Mouse (Mus musculus): ENCODE data around the gene Tmem171. TPM values are rescaled to one million over a fixed set of nuclear protein-coding genes. Genes with fewer than 3 reads are reported as not detected.

Gene Tmem171
- total RNA-seq, 2 experiments from 2014 or later = 0.40 TPM; not detected in 1

DNA sequence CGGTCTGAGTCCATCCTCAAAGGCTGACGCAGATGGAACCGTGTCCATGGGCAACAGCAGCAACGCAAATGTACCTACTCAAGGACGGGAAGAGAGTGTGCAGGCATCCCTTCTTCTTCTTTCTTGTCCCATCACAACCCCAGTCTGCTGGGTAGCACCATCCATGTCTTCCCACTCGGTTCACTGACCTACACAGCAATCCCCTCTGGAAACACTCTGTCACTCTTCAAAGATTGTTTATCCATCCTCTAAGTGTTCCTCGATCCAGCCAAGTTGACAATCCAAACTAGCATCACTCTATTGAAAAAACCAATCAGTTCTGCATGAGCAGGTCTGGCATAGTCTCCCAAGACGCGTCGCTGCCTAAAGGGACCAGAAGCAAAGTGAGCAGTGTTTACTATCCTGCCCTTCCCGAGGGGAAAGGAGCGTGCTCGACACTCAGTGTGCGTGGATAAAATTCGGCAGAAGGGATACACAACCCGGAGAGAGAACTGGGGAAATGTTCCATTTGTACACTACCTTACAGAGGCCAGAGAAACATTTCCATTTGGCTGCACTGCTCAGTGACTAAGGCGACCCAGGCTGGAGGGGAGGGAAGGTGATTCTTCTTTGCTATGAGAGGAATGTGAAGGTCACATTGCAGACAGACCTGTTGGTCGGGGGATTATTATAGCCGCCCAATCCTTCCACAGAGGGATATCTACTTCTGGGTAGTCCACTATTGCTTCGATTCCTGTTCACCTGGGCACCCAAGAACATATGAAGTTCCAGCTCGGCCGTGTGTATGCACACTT, 46.7 kb downstream of the Tmem171 start:
- DNase-seq = no peak

DNA sequence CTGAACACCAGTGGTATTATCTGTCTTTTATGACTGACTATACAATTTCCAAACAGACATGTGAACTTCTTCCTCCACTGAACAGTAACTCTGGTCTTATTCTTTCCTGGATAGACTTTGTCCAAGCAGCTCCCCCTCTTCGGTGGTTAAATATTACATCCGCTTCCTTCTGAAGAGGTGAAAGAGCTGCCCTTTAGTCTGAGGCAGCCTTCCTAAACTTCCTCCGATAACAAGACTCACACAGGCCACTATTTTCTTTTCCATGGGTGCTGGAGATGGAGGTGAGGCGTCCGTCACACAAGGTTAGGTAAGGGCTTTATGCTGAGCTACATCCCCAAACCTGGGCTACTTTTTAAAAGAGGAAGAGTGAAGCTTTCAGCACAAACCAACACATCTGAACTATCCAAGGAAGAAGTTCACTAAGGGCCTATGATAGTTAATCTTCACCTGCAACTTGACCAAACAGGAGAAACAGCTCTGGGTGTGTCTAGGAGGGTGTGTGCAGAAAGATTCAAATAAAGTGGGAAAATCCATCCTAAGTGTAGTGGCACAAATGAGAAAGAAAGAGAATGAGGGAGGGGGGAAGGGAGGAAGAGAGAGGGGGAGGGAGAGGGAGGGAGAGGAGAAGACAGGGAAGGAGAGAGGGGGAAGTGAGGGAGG, 56.0 kb downstream of the Tmem171 start:
- DNase-seq = no peak

DNA sequence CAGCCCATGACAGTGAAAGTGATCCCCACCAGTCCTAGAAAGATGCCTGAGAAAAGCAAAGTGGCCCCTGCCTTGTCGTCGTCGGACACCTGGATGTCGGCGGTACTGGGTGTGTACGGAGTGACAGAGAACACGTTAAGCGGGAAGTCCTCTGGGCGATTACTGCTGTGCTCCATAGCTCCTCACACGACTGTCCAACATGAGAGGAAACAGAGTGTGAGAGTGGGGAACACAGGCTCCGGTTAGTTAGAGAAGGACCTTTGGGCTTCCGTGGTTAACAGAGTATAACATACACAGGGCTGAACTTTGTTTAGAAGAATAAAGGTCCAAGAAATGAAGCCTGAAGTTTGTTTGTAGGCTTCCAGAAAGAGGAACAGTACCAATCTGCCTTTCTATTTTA, 57.5 kb downstream of the Tmem171 start, which contains the start of gene Tmem174:
Tmem174 (minus strand) TSS at position 266 of the 400 bp plus-strand sequence.
- DNase-seq = no peak

DNA sequence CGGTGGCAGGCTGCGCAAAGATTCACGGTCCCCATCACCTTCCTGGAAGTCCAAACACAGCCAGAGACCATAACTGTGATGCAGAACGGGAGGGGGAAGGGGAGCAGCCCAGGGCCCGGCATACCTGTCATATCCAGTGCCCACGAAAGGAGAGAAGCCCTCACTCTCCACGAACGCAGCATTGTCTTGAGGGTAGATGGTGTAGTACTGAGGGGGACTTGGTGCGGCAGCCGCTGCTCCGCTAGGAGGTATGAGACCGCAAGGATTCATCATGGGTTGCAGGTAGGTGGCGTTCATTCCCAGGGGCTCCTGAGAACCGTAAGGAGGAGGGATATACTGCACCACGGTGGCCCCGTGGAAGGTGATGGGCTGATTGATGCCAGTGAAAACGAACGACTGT, 58.1 kb downstream of the Tmem171 start:
- no peak for DNase-seq

Other genes with a start within 250 kb of the Tmem171 start
- under 1 TPM in 1 of 2 experiments, not detected in 1; 0.79 TPM for gene Gm10320, start 202.8 kb downstream of the Tmem171 start, total RNA-seq (2021)
- gene Tmem174, start 57.4 kb downstream of the Tmem171 start, total RNA-seq (2021) = not detected
- 10 to 100 TPM; 47.1 to 51.0 TPM for gene Fcho2, start 120.6 kb upstream of the Tmem171 start, total RNA-seq (2021)
- gene Tnpo1, start 231.6 kb upstream of the Tmem171 start, total RNA-seq (2021) = 100 to 1,000 TPM; 129 to 141 TPM